Mouse (Mus musculus): Measurements from ENCODE around the gene Sept9. TPM values are rescaled to one million over a fixed set of nuclear protein-coding genes. Genes with fewer than 3 reads are reported as not detected.

Sept9 gene
- polyA plus RNA-seq, 1 experiment, result 253 TPM

- H3K27me3 ChIP-seq (ENCODE audit: control insufficient read depth, insufficient read depth, insufficient read length), result peaks cover 5% of the 10 kb centered on the region
- TF ChIP-seq E2F4 (IDR thresholded peaks at IDR 0.05; ENCODE audit: insufficient read depth) (no peak), MAX (IDR thresholded peaks at IDR 0.05; ENCODE audit: low read depth) (no peak), POLR2AphosphoS2 (IDR thresholded peaks at IDR 0.05; ENCODE audit: insufficient read length, low read depth) (no peak), TCF3 (IDR thresholded peaks at IDR 0.05; ENCODE audit: insufficient read length, low read depth) (no peak), MYOG (IDR thresholded peaks at IDR 0.05; ENCODE audit: control insufficient read depth in 1 of 3, insufficient read depth in 1 of 3, insufficient read length in 2 of 3, low read depth in 2 of 3) (no peak), SRF (IDR thresholded peaks at IDR 0.05; ENCODE audit: control insufficient read depth, insufficient read length, low read depth) (no peak), REST (IDR thresholded peaks at IDR 0.05; ENCODE audit: insufficient read depth, insufficient read length) (no peak), CEBPB (IDR thresholded peaks at IDR 0.05; ENCODE audit: insufficient read depth, poor library complexity, severe bottlenecking) (no peak), TCF12 (IDR thresholded peaks at IDR 0.05; ENCODE audit: insufficient read depth, poor library complexity, severe bottlenecking) (no peak), USF1 (IDR thresholded peaks at IDR 0.05; ENCODE audit: low read depth) (no peak), MYOD1 (IDR thresholded peaks at IDR 0.05; ENCODE audit: control insufficient read depth in 1 of 3, insufficient read length in 2 of 3, low read depth in 2 of 3) (no peak), POLR2A (IDR thresholded peaks at IDR 0.05; ENCODE audit: insufficient read length, low read depth) (no peak)
Observed at GRCm38 (mm10) chr11:117373870-117374269, 174.4 kb downstream of the Sept9 start.

GRCm38 (mm10) chr11:117374288-117374687, 174.8 kb downstream of the Sept9 start:
- Histone ChIP-seq H3K79me2 (ENCODE audit: control insufficient read depth, insufficient read depth) (no peaks in the 10 kb centered on the region), H3K27me3 (ENCODE audit: control insufficient read depth, insufficient read depth, insufficient read length) (peaks cover 9% of the 10 kb centered on the region), H3K36me3 (ENCODE audit: control insufficient read depth, insufficient read depth) (no peaks in the 10 kb centered on the region), H3ac (ENCODE audit: control insufficient read depth, insufficient read length) (no peak overlapping the region), H3K4me2 (ENCODE audit: low read depth) (no peak overlapping the region), H3K4me3 (no peak overlapping the region)
- TF ChIP-seq SRF (IDR thresholded peaks at IDR 0.05; ENCODE audit: control insufficient read depth, insufficient read length, low read depth) (no peak), MAX (IDR thresholded peaks at IDR 0.05; ENCODE audit: low read depth) (no peak), TCF3 (IDR thresholded peaks at IDR 0.05; ENCODE audit: insufficient read length, low read depth) (no peak), USF1 (IDR thresholded peaks at IDR 0.05; ENCODE audit: low read depth) (no peak), POLR2A (IDR thresholded peaks at IDR 0.05; ENCODE audit: insufficient read length, low read depth) (no peak), MYOD1 (IDR thresholded peaks at IDR 0.05; ENCODE audit: control insufficient read depth in 1 of 3, insufficient read length in 2 of 3, low read depth in 2 of 3) (no peak), TCF12 (IDR thresholded peaks at IDR 0.05; ENCODE audit: insufficient read depth, poor library complexity, severe bottlenecking) (no peak), E2F4 (IDR thresholded peaks at IDR 0.05; ENCODE audit: insufficient read depth) (no peak), CEBPB (IDR thresholded peaks at IDR 0.05; ENCODE audit: insufficient read depth, poor library complexity, severe bottlenecking) (no peak), REST (IDR thresholded peaks at IDR 0.05; ENCODE audit: insufficient read depth, insufficient read length) (no peak), POLR2AphosphoS2 (IDR thresholded peaks at IDR 0.05; ENCODE audit: insufficient read length, low read depth) (no peak), MYOG (IDR thresholded peaks at IDR 0.05; ENCODE audit: control insufficient read depth in 1 of 3, insufficient read depth in 1 of 3, insufficient read length in 2 of 3, low read depth in 2 of 3) (no peak)

More at GRCm38 (mm10) chr11:117373870-117374269, 174.4 kb downstream of the Sept9 start:
- no peak overlapping the region for H3K4me2 ChIP-seq (ENCODE audit: low read depth)
- no peaks in the 10 kb centered on the region for H3K79me2 ChIP-seq (ENCODE audit: control insufficient read depth, insufficient read depth)
- no peak overlapping the region for H3ac ChIP-seq (ENCODE audit: control insufficient read depth, insufficient read length)
- no peaks in the 10 kb centered on the region for H3K36me3 ChIP-seq (ENCODE audit: control insufficient read depth, insufficient read depth)
- H3K4me3 ChIP-seq, result no peak overlapping the region

GRCm38 (mm10) chr11:117379774-117380173, 180.3 kb downstream of the Sept9 start:
- Histone ChIP-seq H3ac (ENCODE audit: control insufficient read depth, insufficient read length) (no peak overlapping the region), H3K4me2 (ENCODE audit: low read depth) (no peak overlapping the region), H3K79me2 (ENCODE audit: control insufficient read depth, insufficient read depth) (no peaks in the 10 kb centered on the region), H3K4me3 (no peak overlapping the region), H3K36me3 (ENCODE audit: control insufficient read depth, insufficient read depth) (no peaks in the 10 kb centered on the region), H3K27me3 (ENCODE audit: control insufficient read depth, insufficient read depth, insufficient read length) (peaks cover 20% of the 10 kb centered on the region)
- TF ChIP-seq TCF12 (IDR thresholded peaks at IDR 0.05; ENCODE audit: insufficient read depth, poor library complexity, severe bottlenecking) (no peak), MYOG (IDR thresholded peaks at IDR 0.05; ENCODE audit: control insufficient read depth in 1 of 3, insufficient read depth in 1 of 3, insufficient read length in 2 of 3, low read depth in 2 of 3) (peak in 1 of 3 experiments; percentile 60), MYOD1 (IDR thresholded peaks at IDR 0.05; ENCODE audit: control insufficient read depth in 1 of 3, insufficient read length in 2 of 3, low read depth in 2 of 3) (peak in 2 of 3 experiments; percentile 17 to 65), TCF3 (IDR thresholded peaks at IDR 0.05; ENCODE audit: insufficient read length, low read depth) (no peak), USF1 (IDR thresholded peaks at IDR 0.05; ENCODE audit: low read depth) (no peak), POLR2A (IDR thresholded peaks at IDR 0.05; ENCODE audit: insufficient read length, low read depth) (no peak), REST (IDR thresholded peaks at IDR 0.05; ENCODE audit: insufficient read depth, insufficient read length) (no peak), SRF (IDR thresholded peaks at IDR 0.05; ENCODE audit: control insufficient read depth, insufficient read length, low read depth) (no peak), E2F4 (IDR thresholded peaks at IDR 0.05; ENCODE audit: insufficient read depth) (no peak), MAX (IDR thresholded peaks at IDR 0.05; ENCODE audit: low read depth) (no peak), POLR2AphosphoS2 (IDR thresholded peaks at IDR 0.05; ENCODE audit: insufficient read length, low read depth) (no peak), CEBPB (IDR thresholded peaks at IDR 0.05; ENCODE audit: insufficient read depth, poor library complexity, severe bottlenecking) (no peak)

DNA sequence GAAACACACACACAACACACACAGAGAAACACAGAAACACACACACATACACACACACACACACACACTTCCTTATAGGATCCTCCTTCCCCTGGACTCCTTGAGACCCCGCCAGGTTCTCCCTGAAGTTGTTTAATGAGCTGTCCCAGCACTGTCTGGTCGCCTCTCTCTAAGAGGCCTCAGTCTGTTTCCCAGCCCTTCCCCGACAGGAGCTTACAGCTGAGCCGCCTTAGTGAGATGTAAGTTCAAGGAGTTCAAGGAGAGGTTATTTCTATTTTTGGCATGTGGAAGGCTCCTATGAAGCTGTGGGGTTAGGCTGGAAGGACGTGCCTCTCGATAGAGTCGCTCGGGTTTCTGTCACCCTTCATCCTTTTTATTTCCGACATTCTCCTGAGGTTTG, 184.8 kb downstream of the Sept9 start:
- TF ChIP-seq CEBPB (IDR thresholded peaks at IDR 0.05; ENCODE audit: insufficient read depth, poor library complexity, severe bottlenecking) (no peak), TCF12 (IDR thresholded peaks at IDR 0.05; ENCODE audit: insufficient read depth, poor library complexity, severe bottlenecking) (no peak), POLR2AphosphoS2 (IDR thresholded peaks at IDR 0.05; ENCODE audit: insufficient read length, low read depth) (no peak), REST (IDR thresholded peaks at IDR 0.05; ENCODE audit: insufficient read depth, insufficient read length) (no peak), MYOG (IDR thresholded peaks at IDR 0.05; ENCODE audit: control insufficient read depth in 1 of 3, insufficient read depth in 1 of 3, insufficient read length in 2 of 3, low read depth in 2 of 3) (no peak), E2F4 (IDR thresholded peaks at IDR 0.05; ENCODE audit: insufficient read depth) (no peak), POLR2A (IDR thresholded peaks at IDR 0.05; ENCODE audit: insufficient read length, low read depth) (no peak), SRF (IDR thresholded peaks at IDR 0.05; ENCODE audit: control insufficient read depth, insufficient read length, low read depth) (no peak), USF1 (IDR thresholded peaks at IDR 0.05; ENCODE audit: low read depth) (no peak)
- Histone ChIP-seq H3K4me3 (no peak overlapping the region), H3K4me2 (ENCODE audit: low read depth) (no peak overlapping the region), H3K79me2 (ENCODE audit: control insufficient read depth, insufficient read depth) (no peaks in the 10 kb centered on the region), H3K36me3 (ENCODE audit: control insufficient read depth, insufficient read depth) (no peaks in the 10 kb centered on the region), H3ac (ENCODE audit: control insufficient read depth, insufficient read length) (no peak overlapping the region), H3K27me3 (ENCODE audit: control insufficient read depth, insufficient read depth, insufficient read length) (peaks cover 12% of the 10 kb centered on the region)
